Mouse (Mus musculus) cerebellum, adult 9-11 months (tissue): Measurements from ENCODE around the gene Gm16430.
"Not testable (repeated sequence)": the region's sequence is repeated elsewhere in the genome, so short reads cannot be mapped to it uniquely, and the experiment has no call there.

Source experiments
- DNase-seq: peaks from one replicate; pipeline ENCODE4 v3.0.0; 2022

Gene Gm16430

DNA sequence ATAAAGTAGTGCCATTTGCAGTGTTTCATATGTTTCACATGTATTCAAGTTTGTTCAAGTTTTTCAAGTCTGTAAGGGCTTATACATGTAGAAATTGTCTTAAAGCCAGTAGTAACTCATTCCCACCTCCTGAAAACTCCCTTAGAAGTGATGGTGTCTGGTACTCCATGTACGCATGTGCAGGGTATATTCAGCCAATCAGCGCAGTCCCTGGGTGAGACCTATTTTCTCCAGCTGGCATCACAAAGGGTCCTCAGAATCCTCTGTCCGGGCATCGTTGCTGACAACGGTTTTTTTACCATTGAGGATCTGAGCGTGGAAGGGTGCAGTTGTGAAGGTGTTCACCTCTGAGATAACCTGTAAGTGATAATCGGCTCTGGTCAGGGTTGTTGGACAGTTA, at the start of gene Gm16430:
Gene Gm16430, plus strand, starts transcription at position 301 of the 400 bp plus-strand sequence.
- not testable (repeated sequence) for DNase-seq
